Mouse (Mus musculus) lung, postnatal 4 days (tissue): ENCODE results near the gene Gm39566.

Experiments
- DNase-seq, 2 experiments: peaks; one replicate each; pipeline ENCODE4 v3.0.0; 2021

Gene Gm39566

GRCm38 (mm10) chr11:69833554-69833953, 18.5 kb upstream of the Gm39566 start:
- DNase-seq, result no peak

- DNase-seq, result no peak
Observed at GRCm38 (mm10) chr11:69828832-69829231, 13.7 kb upstream of the Gm39566 start.

DNA sequence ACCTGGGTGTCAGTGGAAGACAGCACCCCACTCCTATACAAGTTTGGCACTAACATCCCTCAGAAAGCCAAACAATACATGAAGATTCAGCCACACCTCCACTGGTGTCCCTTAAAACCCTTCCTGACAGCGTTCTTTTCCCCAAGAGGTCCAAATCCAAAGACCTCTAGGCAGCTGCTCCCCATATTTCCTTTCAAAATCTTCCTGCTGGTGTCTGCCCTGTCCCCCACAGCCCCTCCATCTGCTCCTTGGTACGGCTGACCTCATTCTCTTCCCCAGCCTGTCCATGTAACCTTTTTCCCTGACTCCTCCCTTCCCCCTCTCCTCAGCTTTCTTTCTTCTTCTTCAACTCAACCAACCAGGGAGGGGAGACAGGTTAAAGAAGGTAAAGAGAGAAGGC, 8.4 kb upstream of the Gm39566 start:
- no peak for DNase-seq

DNA sequence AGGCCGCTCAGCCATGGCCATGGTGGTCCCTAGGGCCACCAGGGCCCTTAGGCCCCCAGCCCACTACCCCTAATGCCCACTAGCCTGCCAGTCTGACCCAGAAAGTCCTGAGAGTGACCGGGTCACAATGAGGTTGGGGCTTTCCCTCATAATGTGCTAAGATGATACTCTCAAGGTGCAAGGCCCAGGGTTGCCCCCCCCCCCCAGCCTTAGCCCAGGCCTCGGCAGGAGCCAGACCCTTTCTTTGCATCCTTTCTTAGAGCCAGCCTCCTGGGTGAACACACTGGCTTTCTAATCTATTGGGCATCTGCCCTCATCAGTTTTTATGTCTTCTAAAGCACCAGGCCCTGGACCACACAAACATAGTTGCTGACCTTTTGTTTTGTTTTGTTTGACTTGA, 7.0 kb upstream of the Gm39566 start, which contains the start of gene Spem1:
Gene Spem1 (minus strand): TSS at position 101 of the 400 bp plus-strand sequence.
- no peak for DNase-seq

DNA sequence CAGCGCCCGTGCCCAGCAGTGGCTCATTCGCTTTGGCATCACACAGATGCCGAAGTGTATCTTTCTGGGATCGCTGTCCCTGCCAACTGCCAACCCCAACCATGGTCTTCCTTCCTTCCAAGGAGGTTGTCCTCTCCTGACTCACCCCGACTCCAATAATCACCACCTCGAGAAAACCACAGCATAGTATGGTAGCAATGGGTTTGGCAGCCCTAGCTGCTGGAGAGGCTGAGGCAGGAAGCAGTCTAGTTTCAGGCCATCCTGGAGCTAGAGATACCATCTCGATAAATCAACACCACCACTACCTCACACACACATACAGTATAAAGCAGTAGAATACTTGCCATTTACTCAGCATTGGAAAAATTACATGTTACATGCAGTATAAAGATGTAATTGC, 3.8 kb upstream of the Gm39566 start:
- DNase-seq, result no peak

DNA sequence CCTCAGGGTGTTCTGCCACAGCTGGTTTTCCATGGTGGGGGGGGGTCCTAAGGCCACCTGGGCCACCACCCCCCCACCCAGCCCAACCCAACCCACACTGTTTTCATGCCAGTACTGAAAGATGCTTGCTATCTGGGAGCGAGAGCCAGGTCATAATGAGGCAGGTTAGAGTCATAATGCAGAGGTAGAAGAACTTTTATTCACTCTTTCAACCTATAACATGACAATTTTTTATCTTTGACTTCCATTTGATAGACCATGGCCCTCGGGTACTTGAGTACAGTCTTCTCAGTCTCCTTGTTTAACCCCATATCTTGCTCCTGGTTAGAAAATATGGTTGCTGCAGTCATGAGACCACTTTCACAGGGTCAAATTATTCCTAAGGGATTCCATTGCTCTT, 3.3 kb upstream of the Gm39566 start, which contains the start of gene Spem2:
Gene Spem2 (minus strand): TSS at position 101 of the 400 bp plus-strand sequence.
- DNase-seq, result no peak

GRCm38 (mm10) chr11:69816520-69816919, 1.4 kb upstream of the Gm39566 start:
- no peak for DNase-seq

DNA sequence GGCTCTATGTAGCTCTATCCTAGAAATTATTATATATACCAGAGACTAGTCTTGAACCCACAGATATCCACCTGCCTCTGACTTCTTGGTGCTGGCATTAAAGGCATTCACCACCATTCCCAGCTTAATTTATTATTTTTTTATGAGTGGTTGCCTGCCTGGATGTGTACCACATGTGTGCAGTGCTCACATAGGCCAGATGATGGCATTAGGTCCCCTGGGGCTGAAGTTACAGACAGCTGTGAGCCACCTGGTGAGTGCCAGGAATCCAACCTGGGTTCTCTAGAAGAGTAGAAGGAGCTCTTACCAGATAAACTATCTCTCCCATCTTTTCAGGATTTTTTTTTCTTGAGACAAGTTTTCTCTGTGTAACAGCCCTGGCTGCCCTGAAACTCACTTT, 4.8 kb downstream of the Gm39566 start:
- DNase-seq, result no peak

GRCm38 (mm10) chr11:69807641-69808040, 7.5 kb downstream of the Gm39566 start:
- no peak for DNase-seq

GRCm38 (mm10) chr11:69806378-69806777, 8.7 kb downstream of the Gm39566 start:
- no peak for DNase-seq

DNA sequence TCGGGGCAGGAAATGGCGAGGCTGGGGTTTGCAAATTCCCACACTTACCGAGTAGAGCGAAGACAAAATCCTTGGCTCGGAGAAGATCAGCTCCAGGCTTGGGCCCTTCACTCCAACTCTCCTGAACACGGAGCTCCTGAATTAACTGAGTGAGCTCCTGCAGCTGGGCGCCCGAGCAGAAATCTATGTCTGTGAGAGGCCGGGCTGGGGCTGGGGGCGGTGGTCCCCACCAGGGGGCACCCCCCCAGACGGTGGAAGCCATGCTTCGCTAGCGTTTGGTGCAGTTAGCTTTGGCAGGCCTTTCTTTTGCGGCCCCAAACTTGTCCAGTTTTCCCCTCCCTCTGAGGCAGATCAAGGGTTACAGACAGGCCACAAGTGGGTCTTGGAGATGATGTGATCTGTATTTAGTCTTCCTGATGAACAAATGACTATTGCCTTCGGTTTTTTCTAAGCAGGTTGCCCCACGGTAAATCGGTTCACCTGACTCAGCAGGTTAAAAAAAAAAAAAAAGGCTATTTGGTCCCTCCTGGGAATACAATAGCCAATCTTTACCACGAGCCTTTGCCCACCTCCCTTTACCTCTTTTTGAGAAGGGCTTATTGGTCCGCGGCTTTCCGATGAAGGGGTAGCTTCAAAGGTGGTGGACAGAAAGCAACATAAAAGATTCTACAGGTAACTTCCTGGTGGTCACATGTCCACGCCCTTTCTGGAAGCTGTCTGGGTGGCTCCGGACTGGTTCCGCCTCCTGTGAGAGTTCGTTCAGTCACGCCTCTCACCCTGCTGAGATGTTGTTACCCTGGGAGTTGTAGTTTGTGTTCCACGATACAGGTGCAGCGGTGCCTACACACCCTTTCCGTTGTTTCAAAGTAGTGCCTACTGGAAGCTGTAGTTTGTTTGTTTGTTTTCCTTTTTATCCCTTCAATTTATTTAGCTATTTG, 9.9 kb downstream of the Gm39566 start, which contains the start of gene Tmem102:
Gene Tmem102 (minus strand): TSS at position 653 of the 938 bp plus-strand sequence.
- DNase-seq, result peak; percentile 59 to 75

GRCm38 (mm10) chr11:69804652-69804940, 10.5 kb downstream of the Gm39566 start:
- DNase-seq, result peak in 1 of 2 experiments; percentile 25

DNA sequence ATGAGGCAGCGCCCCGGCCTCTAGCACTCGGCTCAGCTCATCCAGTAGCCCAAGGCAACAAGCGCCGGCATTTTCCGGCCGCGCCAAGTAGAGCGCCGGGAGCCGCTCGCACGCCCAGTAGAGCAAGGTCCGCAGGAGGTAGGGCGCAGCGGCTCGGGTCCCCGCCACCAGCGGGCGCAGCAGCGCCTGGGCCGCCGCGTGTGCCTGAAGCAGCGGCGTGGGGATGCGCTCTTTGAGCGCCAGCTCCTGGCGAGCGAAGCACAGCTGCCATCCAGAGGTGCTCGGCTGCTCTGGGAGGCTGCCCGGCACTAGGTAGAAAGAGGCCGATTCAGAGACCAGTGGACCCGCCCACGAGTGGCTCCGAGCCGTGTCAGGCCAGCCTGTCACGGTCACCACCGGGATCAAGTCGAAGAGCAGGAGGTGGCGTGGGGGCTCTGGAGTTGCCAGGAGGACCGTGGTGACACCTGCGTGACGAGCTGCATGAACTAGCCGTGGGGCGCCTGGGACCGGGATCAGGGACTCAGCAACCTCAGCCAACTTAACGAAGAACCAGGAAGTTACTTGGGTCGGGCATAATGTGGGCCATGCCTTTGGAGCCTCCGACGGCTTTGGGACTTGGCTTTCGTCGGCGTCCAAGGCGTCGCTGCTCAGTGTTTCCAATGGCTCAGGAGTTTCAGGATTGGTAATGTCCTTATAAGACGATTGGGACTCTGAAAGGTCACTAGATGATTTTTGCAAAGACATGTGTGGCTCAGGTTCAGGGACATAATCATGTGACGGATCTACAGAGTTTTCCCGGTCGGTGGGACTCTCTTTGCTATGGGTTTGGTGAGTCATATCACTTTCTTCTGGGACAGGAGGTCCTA, 11.1 kb downstream of the Gm39566 start:
- DNase-seq, result peak; percentile 84 to 88

- no peak for DNase-seq
Observed at GRCm38 (mm10) chr11:69803328-69803727, 11.8 kb downstream of the Gm39566 start.

GRCm38 (mm10) chr11:69802648-69803105, 12.4 kb downstream of the Gm39566 start:
- peak; percentile 90 to 92 for DNase-seq

DNA sequence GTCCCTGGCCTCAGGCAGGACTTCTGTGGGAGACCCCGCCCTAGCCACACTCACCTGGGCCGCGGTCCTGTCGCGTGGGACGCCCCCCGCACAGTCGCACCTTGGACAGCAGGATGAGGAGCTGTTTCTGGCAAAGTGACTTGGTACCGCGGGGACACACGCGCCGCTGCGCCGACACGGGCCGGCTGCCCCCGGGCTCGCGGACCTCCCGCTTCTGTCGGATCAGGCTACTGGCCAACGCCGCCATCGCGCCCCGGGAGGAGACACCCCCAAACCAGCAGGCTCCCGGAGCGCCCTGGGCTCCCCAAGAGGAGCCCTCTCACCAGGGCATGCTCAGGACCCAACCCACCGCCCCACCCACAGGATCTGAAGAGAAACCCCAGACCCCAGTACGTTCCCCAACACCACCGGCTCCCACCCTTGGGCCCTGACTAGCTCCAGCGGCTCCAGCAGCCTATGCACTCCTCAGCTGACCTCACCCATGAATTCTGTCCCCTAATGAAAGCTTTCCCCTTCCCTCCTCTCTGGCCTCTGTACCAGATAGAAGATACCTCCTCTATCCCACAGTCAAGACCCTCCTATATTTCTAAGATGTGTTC, 13.6 kb downstream of the Gm39566 start, which contains the start of gene Fgf11:
Gene Fgf11 (minus strand): TSS at position 479 of the 599 bp plus-strand sequence.
- peak; percentile 23 to 37 for DNase-seq

DNA sequence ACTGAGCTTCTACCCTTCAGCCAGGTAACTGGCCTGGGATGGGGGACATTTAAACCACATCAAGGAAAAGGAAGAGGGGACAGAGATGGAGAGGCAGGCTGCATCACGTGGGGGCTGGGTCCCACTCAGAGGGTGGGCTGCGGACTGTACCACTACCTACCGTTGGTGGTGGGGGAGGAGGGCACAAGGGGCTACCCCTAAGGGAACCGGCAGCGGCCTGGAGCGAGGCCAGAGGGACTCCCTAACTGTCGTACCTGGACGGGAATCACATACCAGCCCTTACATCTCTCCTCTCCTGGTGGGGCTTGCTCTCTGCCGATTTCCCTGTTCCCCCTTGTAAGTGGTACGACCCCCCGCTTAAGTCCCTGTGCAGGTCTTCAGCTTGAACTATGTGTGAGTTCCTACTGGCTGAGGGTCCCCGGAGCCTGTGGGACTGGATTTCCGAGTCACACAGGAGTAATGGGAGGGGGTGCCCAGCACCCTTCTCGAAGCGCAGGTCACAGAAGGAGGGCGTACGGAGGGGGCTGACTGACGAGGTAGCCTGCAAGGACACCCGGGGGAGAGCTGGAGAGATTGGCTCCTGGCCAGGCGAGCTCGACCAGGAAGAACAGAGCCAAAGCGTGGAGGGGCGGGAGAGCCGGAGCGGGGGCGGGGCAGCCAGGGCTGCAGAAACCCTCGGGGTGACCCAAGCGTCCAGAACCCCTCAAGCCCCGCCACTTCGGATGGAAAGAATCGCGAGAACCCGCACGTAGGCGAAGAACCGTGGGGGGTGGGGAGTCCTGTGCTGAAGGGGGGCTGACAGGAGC, 14.5 kb downstream of the Gm39566 start:
- DNase-seq, result peak; percentile 73 to 76

DNA sequence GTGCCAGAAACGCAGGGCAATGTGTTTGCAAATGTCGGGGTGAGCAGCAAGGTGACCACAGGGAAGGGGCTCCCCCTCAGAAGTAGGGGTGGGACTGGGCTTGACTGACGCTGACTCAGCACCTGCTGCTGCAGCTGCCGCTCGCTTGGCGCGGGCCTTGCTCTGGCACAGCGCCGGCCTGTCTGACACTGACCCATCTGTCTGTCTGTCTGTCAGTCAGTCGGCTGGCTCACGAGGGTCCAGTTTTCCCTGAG, 15.0 kb downstream of the Gm39566 start:
- DNase-seq, result peak in 1 of 2 experiments; percentile 56

GRCm38 (mm10) chr11:69799394-69800137, 15.5 kb downstream of the Gm39566 start:
- DNase-seq, result no peak

DNA sequence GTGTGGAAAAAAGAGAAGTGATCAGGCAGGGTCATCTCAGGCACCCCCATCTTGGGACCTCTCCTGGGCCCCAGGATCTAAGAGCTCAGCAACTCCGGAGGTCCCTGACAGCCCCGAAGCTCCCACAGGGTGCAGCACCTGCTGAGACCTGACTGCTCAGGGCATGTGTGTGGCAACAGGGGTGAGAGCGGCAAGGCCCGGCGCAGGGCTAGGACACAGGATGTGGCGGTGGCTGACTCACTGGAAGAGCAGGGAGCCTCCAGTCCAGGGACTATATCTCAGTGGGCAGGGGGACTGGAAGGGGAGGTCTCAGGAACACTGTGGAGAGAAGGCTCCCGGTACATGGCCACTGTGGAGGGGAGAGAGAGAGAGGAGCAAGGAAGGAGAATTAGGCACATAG, 17.2 kb downstream of the Gm39566 start:
- DNase-seq, result no peak

- DNase-seq, result no peak
Observed at GRCm38 (mm10) chr11:69795983-69796435, 19.1 kb downstream of the Gm39566 start.
